ENCODE assay signal across 16 mouse cellular contexts in the genomic region with DNA sequence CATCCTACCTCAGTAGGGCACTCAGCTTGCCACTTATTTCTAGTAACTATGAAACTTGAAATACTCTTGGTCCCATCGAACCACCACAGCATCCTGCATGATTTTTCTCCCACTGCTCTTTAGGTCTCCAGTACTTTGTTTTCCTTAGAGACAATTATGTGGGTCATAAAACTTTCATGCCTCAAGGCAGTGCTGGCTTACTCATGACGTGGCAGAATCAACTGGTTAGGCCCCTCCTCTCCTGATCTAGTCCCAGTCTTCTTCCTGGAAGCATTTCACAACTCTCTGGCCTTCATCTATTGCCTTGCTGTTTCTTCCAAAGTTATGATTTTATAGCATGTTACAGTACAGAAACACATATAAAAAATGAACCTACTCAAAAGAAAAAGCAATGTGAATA.
"Had no signal": no experiment of that assay in that cellular context is flagged by ENCODE, and none has a peak within 500 bp of the region (broad histone marks: within the 10 kb centered on the region; RNA-seq: fewer than 3 reads in every experiment).

No protein-coding gene starts in this region.

- H3K4me3 ChIP-seq: left cerebral cortex, adult 2 months; limb, embryonic 10.5 days; liver, embryonic 13.5 days; lung, embryonic 15.5 days; midbrain, embryonic 12.5 days; neural tube, embryonic 13.5 days had no signal

- H3K27me3 ChIP-seq: liver, embryonic 13.5 days; lung, embryonic 15.5 days; midbrain, embryonic 12.5 days; neural tube, embryonic 13.5 days had no signal

- H3K27ac ChIP-seq: left cerebral cortex, adult 2 months; limb, embryonic 10.5 days; liver, embryonic 13.5 days; lung, embryonic 15.5 days; macrophage; midbrain, embryonic 12.5 days; neural tube, embryonic 13.5 days had no signal

- ATAC-seq: liver, postnatal 0 days; midbrain, embryonic 16.5 days had no signal

- H3K9me3 ChIP-seq: limb, embryonic 10.5 days; liver, embryonic 13.5 days; lung, embryonic 15.5 days; midbrain, embryonic 12.5 days; neural tube, embryonic 13.5 days had no signal

- H3K9ac ChIP-seq: liver, embryonic 13.5 days; liver, postnatal 0 days; lung, embryonic 15.5 days; midbrain, embryonic 12.5 days; neural tube, embryonic 13.5 days had no signal

- H3K4me2 ChIP-seq: liver, embryonic 13.5 days; lung, embryonic 15.5 days; midbrain, embryonic 12.5 days; neural tube, embryonic 13.5 days had no signal

- H3K4me1 ChIP-seq: limb, embryonic 10.5 days; liver, embryonic 13.5 days; lung, embryonic 15.5 days; midbrain, embryonic 12.5 days; neural tube, embryonic 13.5 days had no signal

- DNase-seq: kidney, adult 11 months; liver, embryonic 13.5 days; liver, postnatal 0 days; lung, postnatal 14 days; retina, postnatal 1 day; right cerebral cortex, postnatal 4 days; spleen, adult 18-20 months; thymus, adult 18-20 months; thymus, postnatal 4 days had no signal

- H3K36me3 ChIP-seq: limb, embryonic 10.5 days; liver, embryonic 13.5 days; lung, embryonic 15.5 days; midbrain, embryonic 12.5 days; neural tube, embryonic 13.5 days had no signal
